16 mouse cellular contexts compared by ENCODE assay signal in the genomic region with DNA sequence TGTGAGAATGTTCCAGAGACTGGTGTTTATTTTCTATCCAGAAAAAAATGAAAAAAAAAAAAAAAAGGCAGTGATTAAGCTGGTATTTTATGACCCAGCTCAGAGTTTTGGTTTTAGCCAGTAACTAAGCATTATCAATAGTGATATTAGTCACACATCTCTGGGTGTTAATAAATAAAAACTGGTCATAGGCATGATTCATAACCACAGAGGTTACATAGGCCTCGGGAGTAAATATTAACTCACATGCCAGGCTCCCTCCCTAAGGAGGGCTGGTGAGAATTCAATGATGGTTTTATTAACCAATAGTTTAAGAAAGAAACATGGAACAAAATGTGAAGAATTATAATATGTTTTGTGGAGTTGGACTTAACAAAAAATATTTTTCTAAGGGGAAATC. TPM values are rescaled to one million over a fixed set of nuclear protein-coding genes. Genes with fewer than 3 reads are reported as not detected.
"Had no signal": no experiment of that assay in that cellular context is flagged by ENCODE, and none has a peak within 500 bp of the region (broad histone marks: within the 10 kb centered on the region; RNA-seq: fewer than 3 reads in every experiment).

No protein-coding gene starts in this region.

- H3K36me3 ChIP-seq: limb, embryonic 12.5 days; liver, embryonic 13.5 days; lung, embryonic 15.5 days; midbrain, embryonic 10.5 days; neural tube, embryonic 12.5 days had no signal

- H3K9ac ChIP-seq: limb, embryonic 12.5 days; liver, embryonic 13.5 days; liver, postnatal 0 days; lung, embryonic 15.5 days; neural tube, embryonic 12.5 days had no signal

- H3K4me3 ChIP-seq: layer of hippocampus, adult 2 months; limb, embryonic 12.5 days; liver, embryonic 13.5 days; lung, embryonic 15.5 days; midbrain, embryonic 10.5 days; neural tube, embryonic 12.5 days had no signal

- H3K27me3 ChIP-seq: lung, embryonic 15.5 days had no signal

- H3K27ac ChIP-seq: layer of hippocampus, adult 2 months; limb, embryonic 12.5 days; liver, embryonic 13.5 days; lung, embryonic 15.5 days; midbrain, embryonic 10.5 days; neural tube, embryonic 12.5 days had no signal

- H3K4me1 ChIP-seq: liver, embryonic 13.5 days; lung, embryonic 15.5 days had no signal

- H3K9me3 ChIP-seq: limb, embryonic 12.5 days; liver, embryonic 13.5 days; lung, embryonic 15.5 days; midbrain, embryonic 10.5 days; neural tube, embryonic 12.5 days had no signal

- DNase-seq: kidney, adult 11 months; kidney, postnatal 10 days; kidney, postnatal 4 days; liver; liver, embryonic 13.5 days; liver, postnatal 0 days; midbrain, embryonic 14.5 days; spleen, adult 18-20 months; thymus, postnatal 36 days had no signal

RNA-seq across cellular contexts. Expression of a gene that starts 5.7 kb away (rescaled TPM):
- total RNA-seq: megakaryocyte, adult 5-6 weeks; neutrophil, adult 5-6 weeks had no signal
